Mouse (Mus musculus): ENCODE data around the gene Lclat1. TPM values are rescaled to one million over a fixed set of nuclear protein-coding genes. Genes with fewer than 3 reads are reported as not detected.
"Not testable (repeated sequence)": the region's sequence is repeated elsewhere in the genome, so short reads cannot be mapped to it uniquely, and the experiment has no call there.

Lclat1 gene
- polyA plus RNA-seq, 1 experiment from 2014 or later = 54.6 TPM

DNA sequence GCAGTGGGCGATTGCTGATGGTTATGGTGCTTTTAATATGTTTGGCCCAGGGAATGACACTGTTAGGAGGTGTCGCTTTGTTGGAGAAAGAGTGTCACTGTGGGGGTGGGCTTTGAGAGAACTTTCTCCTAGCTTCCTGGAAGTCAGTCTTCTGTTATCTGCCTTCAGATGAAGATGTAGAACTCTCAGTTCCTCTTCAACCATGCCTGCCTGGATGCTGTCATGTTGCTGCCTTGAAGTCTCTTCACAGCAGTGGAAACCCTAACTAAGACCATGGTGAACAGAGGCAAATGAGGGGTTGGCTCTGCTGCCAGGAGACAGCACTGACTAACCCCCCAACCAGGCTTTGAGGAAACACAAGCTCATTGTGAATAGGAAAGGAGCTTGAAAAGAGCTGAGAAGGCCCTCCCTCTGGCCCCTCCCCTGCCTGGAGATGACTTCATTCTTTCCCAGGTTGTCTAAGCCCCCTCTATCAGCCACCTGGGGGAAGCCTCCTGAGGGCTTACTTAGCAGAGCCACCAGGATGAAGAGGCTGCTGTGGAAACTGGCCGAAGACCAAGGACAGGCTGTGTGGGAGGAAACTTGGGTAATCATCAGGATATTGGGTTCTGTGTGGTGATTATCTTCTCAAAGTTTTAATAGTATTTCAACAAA is 142.8 kb downstream of the Lclat1 start:
- ATAC-seq (ENCODE audit: insufficient number of reproducible peaks, insufficient read depth, low FRiP score, low read depth) = 0 out of 2 replicates have a peak, but pooled peaks have one; percentile 24
- Histone ChIP-seq H3K9me3 (ENCODE audit: control insufficient read depth, low read length) (no peaks in the 10 kb centered on the region), H3K4me2 (ENCODE audit: low read length) (no peak overlapping the region), H3K9ac (ENCODE audit: low read length) (no peak overlapping the region), H3K4me1 (ENCODE audit: control insufficient read depth in 2 of 2, insufficient read depth in 2 of 2, low read length in 2 of 2) (peaks cover 16 to 27% of the 10 kb centered on the region in 2 experiments), H3K27ac (replicated peaks in 1 of 2; ENCODE audit: control insufficient read depth in 1 of 2, insufficient read depth in 1 of 2, low read depth in 2 of 2, low read length in 2 of 2) (peak overlapping the region in 1 of 2 experiments; percentile 12; a peak in 1 of 4 replicates), H3K36me3 (ENCODE audit: control insufficient read depth, insufficient read depth, low read length) (no peaks in the 10 kb centered on the region), H3K4me3 (ENCODE audit: control insufficient read depth in 1 of 2, insufficient read depth in 1 of 2, low read depth in 1 of 2, low read length in 2 of 2) (no peak overlapping the region), H3K27me3 (ENCODE audit: control insufficient read depth, insufficient read depth, low read length) (no peaks in the 10 kb centered on the region)
- 73% methylated on average over 3 of the region's 3 CpGs for WGBS

GRCm38 (mm10) chr17:73251142-73251502 is 143.3 kb downstream of the Lclat1 start:
- no peak for ATAC-seq (ENCODE audit: insufficient number of reproducible peaks, insufficient read depth, low FRiP score, low read depth)
- Histone ChIP-seq H3K27ac (replicated peaks in 1 of 2; ENCODE audit: control insufficient read depth in 1 of 2, insufficient read depth in 1 of 2, low read depth in 2 of 2, low read length in 2 of 2) (peak overlapping the region in 1 of 2 experiments; percentile 10; a peak in 1 of 4 replicates), H3K4me1 (ENCODE audit: control insufficient read depth in 2 of 2, insufficient read depth in 2 of 2, low read length in 2 of 2) (peaks cover 16 to 23% of the 10 kb centered on the region in 2 experiments), H3K4me3 (ENCODE audit: control insufficient read depth in 1 of 2, insufficient read depth in 1 of 2, low read depth in 1 of 2, low read length in 2 of 2) (no peak overlapping the region), H3K9ac (ENCODE audit: low read length) (no peak overlapping the region), H3K4me2 (ENCODE audit: low read length) (no peak overlapping the region), H3K36me3 (ENCODE audit: control insufficient read depth, insufficient read depth, low read length) (no peaks in the 10 kb centered on the region), H3K9me3 (ENCODE audit: control insufficient read depth, low read length) (no peaks in the 10 kb centered on the region), H3K27me3 (ENCODE audit: control insufficient read depth, insufficient read depth, low read length) (no peaks in the 10 kb centered on the region)
- WGBS = 53% methylated on average over 8 of the region's 8 CpGs

- H3K9me3 ChIP-seq (ENCODE audit: control insufficient read depth, low read length) = no peaks in the 10 kb centered on the region
- peak overlapping the region in 1 of 2 experiments; percentile 10; a peak in 1 of 4 replicates for H3K27ac ChIP-seq (replicated peaks in 1 of 2; ENCODE audit: control insufficient read depth in 1 of 2, insufficient read depth in 1 of 2, low read depth in 2 of 2, low read length in 2 of 2)
- peaks cover 16 to 17% of the 10 kb centered on the region in 2 experiments; a peak in 3 of 4 replicates for H3K4me1 ChIP-seq (ENCODE audit: control insufficient read depth in 2 of 2, insufficient read depth in 2 of 2, low read length in 2 of 2)
- ATAC-seq (ENCODE audit: insufficient number of reproducible peaks, insufficient read depth, low FRiP score, low read depth) = no peak
- no peak overlapping the region for H3K4me3 ChIP-seq (ENCODE audit: control insufficient read depth in 1 of 2, insufficient read depth in 1 of 2, low read depth in 1 of 2, low read length in 2 of 2)
- no peaks in the 10 kb centered on the region for H3K27me3 ChIP-seq (ENCODE audit: control insufficient read depth, insufficient read depth, low read length)
- no peak overlapping the region for H3K4me2 ChIP-seq (ENCODE audit: low read length)
- no peak overlapping the region for H3K9ac ChIP-seq (ENCODE audit: low read length)
- 67% methylated on average over 11 of the region's 11 CpGs for WGBS
- no peaks in the 10 kb centered on the region for H3K36me3 ChIP-seq (ENCODE audit: control insufficient read depth, insufficient read depth, low read length)
Observed at GRCm38 (mm10) chr17:73251812-73252608, 144.2 kb downstream of the Lclat1 start.

DNA sequence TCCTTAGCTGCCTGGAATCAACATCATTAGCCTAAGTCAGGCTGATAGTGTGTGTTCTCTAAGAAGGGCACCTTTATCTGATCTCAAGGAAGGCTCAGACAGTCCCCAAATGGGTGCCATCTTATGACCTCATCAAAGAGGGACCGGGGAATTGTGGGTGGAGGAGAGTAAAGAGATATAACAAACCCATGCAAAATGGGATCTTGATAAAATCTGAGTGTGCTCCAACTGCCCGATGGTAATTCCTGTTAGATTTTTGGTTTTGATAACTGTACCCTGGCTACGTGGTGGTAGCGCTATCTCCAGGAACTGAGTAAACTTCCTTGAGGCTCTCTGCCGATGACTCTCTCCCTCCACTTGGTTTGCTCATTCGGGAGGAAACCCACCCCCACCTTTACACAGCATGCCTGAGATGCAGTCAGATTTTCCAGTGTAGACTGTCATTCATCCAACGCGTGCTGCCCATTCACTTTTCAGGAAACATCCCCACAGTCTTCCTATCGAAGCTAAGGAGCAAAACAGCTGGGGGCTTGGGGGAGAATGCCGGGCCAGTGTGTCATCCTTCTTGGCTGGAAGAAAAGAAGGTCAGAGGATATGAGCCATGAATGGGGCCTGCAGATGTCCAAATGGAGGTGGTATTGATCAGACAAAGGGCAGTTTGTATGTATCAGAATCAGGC is 145.6 kb downstream of the Lclat1 start:
- 62% methylated on average over 10 of the region's 10 CpGs for WGBS

DNA sequence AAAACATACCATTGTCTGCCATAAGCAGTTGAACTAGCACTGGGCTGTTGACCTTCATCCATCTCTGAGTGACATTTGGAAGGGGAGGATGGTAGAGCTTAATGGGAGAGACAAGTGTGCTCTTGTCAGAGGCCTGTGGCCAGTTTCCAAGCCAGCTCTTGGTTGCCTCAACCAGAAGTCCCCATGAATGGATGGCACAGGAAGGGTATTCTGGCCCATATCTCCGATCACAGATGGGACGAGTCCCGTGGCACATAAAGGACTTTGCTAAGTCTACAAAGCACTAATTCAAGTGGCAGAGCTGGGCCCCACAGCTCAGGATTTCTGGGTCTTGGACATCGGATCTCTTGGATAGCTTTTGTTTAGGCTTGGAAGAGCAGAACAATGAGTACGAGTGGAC is 148.0 kb downstream of the Lclat1 start:
- no peak for ATAC-seq (ENCODE audit: insufficient number of reproducible peaks, insufficient read depth, low FRiP score, low read depth)
- 85% methylated on average over 5 of the region's 5 CpGs for WGBS

More for the DNA sequence above, 145.6 kb downstream of the Lclat1 start:
- H3K36me3 ChIP-seq (ENCODE audit: control insufficient read depth, insufficient read depth, low read length) = no peaks in the 10 kb centered on the region
- no peaks in the 10 kb centered on the region for H3K9me3 ChIP-seq (ENCODE audit: control insufficient read depth, low read length)
- H3K4me1 ChIP-seq (ENCODE audit: control insufficient read depth in 2 of 2, insufficient read depth in 2 of 2, low read length in 2 of 2) = peaks cover 16% of the 10 kb centered on the region in 2 experiments; a peak in 3 of 4 replicates
- no peak overlapping the region for H3K9ac ChIP-seq (ENCODE audit: low read length)
- no peak overlapping the region for H3K4me2 ChIP-seq (ENCODE audit: low read length)
- H3K27ac ChIP-seq (replicated peaks in 1 of 2; ENCODE audit: control insufficient read depth in 1 of 2, insufficient read depth in 1 of 2, low read depth in 2 of 2, low read length in 2 of 2) = no peak overlapping the region
- no peak overlapping the region for H3K4me3 ChIP-seq (ENCODE audit: control insufficient read depth in 1 of 2, insufficient read depth in 1 of 2, low read depth in 1 of 2, low read length in 2 of 2)
- no peak for ATAC-seq (ENCODE audit: insufficient number of reproducible peaks, insufficient read depth, low FRiP score, low read depth)
- H3K27me3 ChIP-seq (ENCODE audit: control insufficient read depth, insufficient read depth, low read length) = no peaks in the 10 kb centered on the region

DNA sequence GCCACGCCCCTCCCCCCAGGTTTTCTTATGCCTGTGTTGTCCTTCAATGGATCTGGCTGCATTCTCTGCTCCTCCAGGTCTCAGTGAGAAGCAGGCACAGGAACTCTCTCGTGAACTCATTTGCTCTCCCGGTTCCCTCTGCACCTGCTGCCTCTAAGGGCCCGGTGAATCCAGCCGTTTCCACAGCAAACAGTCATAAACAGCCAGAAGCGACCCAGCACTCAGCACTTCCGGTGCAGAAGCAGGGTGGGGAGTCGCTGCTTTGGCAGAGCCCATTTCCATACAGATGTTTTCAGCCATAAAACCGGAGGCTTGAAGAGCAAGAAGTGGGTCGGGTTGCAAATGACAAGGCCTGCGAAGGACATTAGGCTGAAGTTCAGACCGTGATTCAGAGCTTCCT is 150.8 kb downstream of the Lclat1 start:
- H3K9ac ChIP-seq (ENCODE audit: low read length) = no peak overlapping the region
- no peak overlapping the region for H3K27ac ChIP-seq (replicated peaks in 1 of 2; ENCODE audit: control insufficient read depth in 1 of 2, insufficient read depth in 1 of 2, low read depth in 2 of 2, low read length in 2 of 2)
- H3K27me3 ChIP-seq (ENCODE audit: control insufficient read depth, insufficient read depth, low read length) = no peaks in the 10 kb centered on the region

More for the DNA sequence above, 148.0 kb downstream of the Lclat1 start:
- no peak overlapping the region for H3K4me3 ChIP-seq (ENCODE audit: control insufficient read depth in 1 of 2, insufficient read depth in 1 of 2, low read depth in 1 of 2, low read length in 2 of 2)
- peaks cover 13 to 17% of the 10 kb centered on the region in 2 experiments; a peak in 3 of 4 replicates for H3K4me1 ChIP-seq (ENCODE audit: control insufficient read depth in 2 of 2, insufficient read depth in 2 of 2, low read length in 2 of 2)
- no peak overlapping the region for H3K27ac ChIP-seq (replicated peaks in 1 of 2; ENCODE audit: control insufficient read depth in 1 of 2, insufficient read depth in 1 of 2, low read depth in 2 of 2, low read length in 2 of 2)
- H3K9ac ChIP-seq (ENCODE audit: low read length) = no peak overlapping the region
- no peak overlapping the region for H3K4me2 ChIP-seq (ENCODE audit: low read length)
- H3K9me3 ChIP-seq (ENCODE audit: control insufficient read depth, low read length) = no peaks in the 10 kb centered on the region
- H3K36me3 ChIP-seq (ENCODE audit: control insufficient read depth, insufficient read depth, low read length) = no peaks in the 10 kb centered on the region
- H3K27me3 ChIP-seq (ENCODE audit: control insufficient read depth, insufficient read depth, low read length) = no peaks in the 10 kb centered on the region

DNA sequence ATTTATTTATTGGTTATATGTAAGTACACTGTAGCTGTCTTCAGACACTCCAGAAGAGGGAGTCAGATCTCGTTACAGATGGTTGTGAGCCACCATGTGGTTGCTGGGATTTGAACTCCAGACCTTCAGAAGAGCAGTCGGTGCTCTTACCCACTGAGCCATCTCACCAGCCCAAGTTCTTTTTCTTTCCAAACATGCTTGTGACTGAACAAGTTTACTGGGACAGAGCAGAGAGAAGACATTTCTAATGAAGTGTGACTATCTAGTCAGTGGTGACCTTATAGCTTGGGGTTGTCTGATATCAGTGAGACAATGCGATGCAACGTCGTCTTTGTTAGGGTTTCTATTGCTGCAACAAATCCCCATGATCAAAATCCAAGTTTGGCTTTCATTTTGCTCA is 151.5 kb downstream of the Lclat1 start:
- H3K27ac ChIP-seq (replicated peaks in 1 of 2; ENCODE audit: control insufficient read depth in 1 of 2, insufficient read depth in 1 of 2, low read depth in 2 of 2, low read length in 2 of 2); ATAC-seq (ENCODE audit: insufficient number of reproducible peaks, insufficient read depth, low FRiP score, low read depth); H3K4me1 ChIP-seq (ENCODE audit: control insufficient read depth in 2 of 2, insufficient read depth in 2 of 2, low read length in 2 of 2); H3K27me3 ChIP-seq (ENCODE audit: control insufficient read depth, insufficient read depth, low read length); H3K4me3 ChIP-seq (ENCODE audit: control insufficient read depth in 1 of 2, insufficient read depth in 1 of 2, low read depth in 1 of 2, low read length in 2 of 2); H3K9ac ChIP-seq (ENCODE audit: low read length); H3K4me2 ChIP-seq (ENCODE audit: low read length); H3K36me3 ChIP-seq (ENCODE audit: control insufficient read depth, insufficient read depth, low read length); H3K9me3 ChIP-seq (ENCODE audit: control insufficient read depth, low read length): not testable (repeated sequence)
- WGBS = 91% methylated on average over 5 of the region's 5 CpGs

More for the DNA sequence above, 150.8 kb downstream of the Lclat1 start:
- H3K4me1 ChIP-seq (ENCODE audit: control insufficient read depth in 2 of 2, insufficient read depth in 2 of 2, low read length in 2 of 2) = peaks cover 0 to 10% of the 10 kb centered on the region in 2 experiments; a peak in 2 of 4 replicates
- H3K4me3 ChIP-seq (ENCODE audit: control insufficient read depth in 1 of 2, insufficient read depth in 1 of 2, low read depth in 1 of 2, low read length in 2 of 2) = no peak overlapping the region
- WGBS = 38% methylated on average over 12 of the region's 12 CpGs
- no peak for ATAC-seq (ENCODE audit: insufficient number of reproducible peaks, insufficient read depth, low FRiP score, low read depth)
- H3K9me3 ChIP-seq (ENCODE audit: control insufficient read depth, low read length) = no peaks in the 10 kb centered on the region
- no peaks in the 10 kb centered on the region for H3K36me3 ChIP-seq (ENCODE audit: control insufficient read depth, insufficient read depth, low read length)
- no peak overlapping the region for H3K4me2 ChIP-seq (ENCODE audit: low read length)

Measured in heart, embryonic 14.5 days (tissue).